Mouse (Mus musculus) E14TG2a.4 (cell line): ENCODE measurements around the gene Tph2.

Experiments used
- CTCF ChIP-seq: conservative IDR thresholded peaks from 2 replicates; pipeline ENCODE4 v1.5.1; 2014; ENCODE audit warnings: low read length
- NANOG ChIP-seq: IDR thresholded peaks from 2 replicates; pipeline ENCODE4 v1.6.1; 2014; ENCODE audit warnings: borderline replicate concordance, low read length, mixed read lengths
- POU5F1 ChIP-seq: IDR thresholded peaks from 2 replicates; pipeline ENCODE4 v1.6.1; 2014; ENCODE audit warnings: low read length, borderline replicate concordance

DNA sequence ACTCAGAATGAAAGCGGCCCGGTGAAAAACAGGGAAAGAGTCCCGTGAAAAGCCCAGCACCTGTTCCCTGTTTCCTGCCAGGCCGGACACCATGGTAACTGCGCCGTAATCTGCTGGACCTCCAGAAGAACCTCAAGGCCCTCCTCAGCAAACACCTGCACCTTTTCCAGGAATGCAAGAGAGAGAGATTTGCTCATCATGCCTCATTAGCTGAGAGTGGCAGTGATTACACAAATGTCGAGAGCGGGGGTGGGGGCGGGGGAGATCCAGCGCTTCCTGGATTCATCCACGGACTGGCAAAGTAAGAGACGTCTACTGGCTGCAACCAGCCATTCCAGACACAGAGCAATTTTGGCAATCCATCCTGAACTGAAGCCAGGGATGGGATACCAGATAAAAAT, 9.2 kb downstream of the Tph2 start:
- TF ChIP-seq CTCF (no peak), NANOG (no peak), POU5F1 (no peak)
